Mouse (Mus musculus) kidney, adult 11 months (tissue): ENCODE measurements around the gene Gm9887.

Source experiments
- DNase-seq: peaks from one replicate; pipeline ENCODE4 v3.0.0; 2022

Gene Gm9887

DNA sequence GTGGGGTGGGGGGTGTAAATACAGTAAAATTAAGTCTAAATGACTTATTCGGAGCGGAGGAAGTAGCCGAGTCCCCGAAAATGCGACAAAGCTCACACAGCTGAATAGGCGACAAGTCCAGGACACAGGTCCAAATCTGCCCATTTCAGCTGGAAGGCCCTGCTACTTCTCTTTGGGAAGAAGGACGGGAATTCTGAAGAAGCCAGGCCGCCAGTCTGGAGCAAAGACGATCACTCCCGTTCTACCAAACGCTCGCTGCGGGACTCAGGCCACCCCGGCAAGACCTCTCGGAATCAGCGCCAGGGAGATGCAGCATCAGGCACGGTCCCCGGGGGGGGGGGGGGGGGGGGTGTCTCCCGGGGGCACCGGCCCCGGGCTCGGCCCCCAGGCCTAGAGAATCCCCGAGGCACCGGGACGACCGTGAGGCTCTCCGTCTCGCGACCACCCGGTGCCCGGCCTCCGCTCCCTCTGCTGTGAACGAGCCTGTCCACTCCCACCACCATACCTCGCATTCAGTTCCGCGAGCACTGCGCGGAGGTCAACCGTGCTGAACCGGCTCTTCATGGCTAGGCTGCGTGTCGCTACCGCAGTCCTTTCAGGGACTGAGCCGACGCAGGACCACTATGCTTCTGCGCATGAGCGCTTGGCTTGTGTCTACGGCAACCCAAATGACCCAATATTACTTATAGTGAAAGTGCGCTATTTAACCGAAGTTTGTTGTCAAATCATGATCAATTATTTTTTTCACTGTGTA lies 15.5 kb downstream of the Gm9887 start, which contains the start of gene Nemf:
Gene Nemf, minus strand, starts transcription at position 620 of the 754 bp plus-strand sequence.
- peak; percentile 85 for DNase-seq

DNA sequence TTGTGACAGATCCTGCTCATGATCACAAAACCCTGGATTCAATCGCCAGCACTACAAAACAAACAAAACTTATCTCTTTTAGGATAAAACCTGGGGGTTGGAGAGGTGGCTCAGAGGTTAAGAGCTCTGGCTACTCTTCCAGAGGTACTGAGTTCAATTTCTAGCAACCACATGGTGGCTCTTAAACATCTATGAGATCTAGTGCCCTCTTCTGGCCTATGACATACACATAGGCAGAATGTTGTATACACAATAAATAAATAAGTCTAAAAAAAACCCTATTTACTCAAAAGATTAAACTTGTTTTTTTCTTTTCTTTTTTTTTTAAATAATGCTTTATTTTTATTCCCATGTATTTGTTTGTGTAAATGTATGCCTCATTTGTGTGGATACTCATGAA lies 20.6 kb downstream of the Gm9887 start:
- no peak for DNase-seq

DNA sequence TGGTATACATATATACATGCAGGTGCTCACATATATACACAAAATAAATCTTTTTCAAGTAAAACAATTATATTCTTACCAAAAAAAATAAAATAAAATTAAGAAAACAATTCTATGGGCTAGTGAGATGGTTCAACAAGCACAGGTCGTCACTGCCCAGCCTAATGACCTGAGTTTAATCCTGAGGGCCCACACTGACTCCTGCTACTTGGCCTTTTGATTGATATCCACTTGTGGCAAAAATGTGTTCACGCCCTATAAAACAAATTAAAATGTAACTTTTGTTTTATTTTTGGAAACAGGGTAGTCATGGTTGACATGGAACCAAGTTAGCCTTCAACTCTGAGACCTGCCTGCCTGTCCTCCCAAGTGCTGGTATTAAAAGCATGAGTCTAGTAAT lies 22.3 kb downstream of the Gm9887 start:
- no peak for DNase-seq

DNA sequence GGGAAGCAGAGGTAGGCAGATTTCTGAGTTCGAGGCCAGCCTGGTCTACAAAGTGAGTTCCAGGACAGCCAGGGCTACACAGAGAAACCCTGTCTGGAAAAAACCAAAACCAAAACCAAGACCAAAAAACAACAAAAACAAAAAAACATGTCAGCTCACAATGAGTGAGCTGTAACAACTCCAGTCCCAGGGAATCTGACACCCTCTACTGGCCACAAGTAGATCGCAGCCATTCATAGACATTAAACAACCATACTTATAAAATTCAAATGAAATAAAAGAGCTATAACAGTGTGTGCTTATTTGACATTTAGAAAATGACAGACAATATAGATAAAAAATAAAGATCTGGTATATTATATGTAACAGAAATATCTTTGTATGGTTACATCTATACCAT lies 38.7 kb downstream of the Gm9887 start:
- no peak for DNase-seq

DNA sequence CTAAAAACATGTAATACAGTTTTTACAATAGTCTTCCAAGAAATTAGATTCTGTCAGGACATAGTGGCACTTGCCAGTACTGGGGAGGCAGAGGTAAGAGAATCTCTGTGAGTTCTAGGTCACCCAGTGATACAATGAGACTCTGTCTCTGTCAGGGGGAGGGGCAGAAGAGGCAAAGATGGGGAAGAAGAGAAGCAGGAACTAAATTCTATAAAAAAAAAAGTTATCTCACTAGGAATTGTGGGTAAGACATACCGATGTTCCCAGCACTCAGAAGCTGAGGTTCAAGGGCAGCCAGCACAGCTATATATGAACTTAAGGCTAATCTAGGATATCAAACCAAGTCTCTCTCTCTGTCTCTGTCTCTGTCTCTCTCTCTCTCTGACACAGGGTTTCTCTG lies 40.1 kb downstream of the Gm9887 start:
- DNase-seq: no peak

DNA sequence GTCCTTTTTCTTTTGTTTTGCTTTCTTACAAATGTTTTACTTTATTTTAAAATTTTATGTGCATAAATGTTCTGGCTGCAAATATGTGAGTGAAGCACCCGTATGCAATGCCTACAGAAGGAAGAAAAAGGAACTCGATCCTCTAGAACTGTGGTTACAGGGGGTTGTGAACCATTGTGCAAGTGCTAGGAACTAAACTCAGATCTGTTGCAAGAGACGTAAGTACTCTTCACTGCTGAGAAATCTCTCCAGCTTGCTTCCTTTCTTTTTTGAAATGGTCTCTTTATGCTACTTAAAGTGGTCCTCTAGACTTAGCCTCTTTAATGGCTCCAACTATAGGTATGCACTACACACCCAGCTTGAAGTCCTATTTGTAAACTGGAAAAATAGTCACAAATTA lies 41.1 kb downstream of the Gm9887 start:
- no peak for DNase-seq
